Mouse (Mus musculus): ENCODE data around the gene Rasal1. TPM values are rescaled to one million over a fixed set of nuclear protein-coding genes. Genes with fewer than 3 reads are reported as not detected.

Gene Rasal1
- polyA plus RNA-seq, 1 experiment from 2014 or later = 0.60 TPM

GRCm38 (mm10) chr5:120674229-120675145, 25.9 kb downstream of the Rasal1 start:
- no peaks in the 10 kb centered on the region for H3K9me3 ChIP-seq
- no peak for DNase-seq (ENCODE audit: low spot score)
- 43% methylated on average over 21 of the region's 21 CpGs for WGBS
- H3K27ac ChIP-seq = no peak overlapping the region
- H3K36me3 ChIP-seq = no peaks in the 10 kb centered on the region
- H3K4me3 ChIP-seq = no peak overlapping the region
- H3K4me1 ChIP-seq = peaks cover 11% of the 10 kb centered on the region; the same call in 1 of the 2 replicates
- peaks cover 32% of the 10 kb centered on the region; the same call in 1 of the 2 replicates for H3K27me3 ChIP-seq (ENCODE audit: insufficient read depth, poor library complexity, severe bottlenecking)

GRCm38 (mm10) chr5:120677516-120677915, 28.9 kb downstream of the Rasal1 start:
- H3K4me3 ChIP-seq = no peak overlapping the region
- no peaks in the 10 kb centered on the region for H3K36me3 ChIP-seq
- peaks cover 29% of the 10 kb centered on the region for H3K4me1 ChIP-seq
- H3K27me3 ChIP-seq (ENCODE audit: insufficient read depth, poor library complexity, severe bottlenecking) = peaks cover 52% of the 10 kb centered on the region
- 16% methylated on average over 2 of the region's 2 CpGs for WGBS
- no peaks in the 10 kb centered on the region for H3K9me3 ChIP-seq
- no peak for DNase-seq (ENCODE audit: low spot score)
- no peak overlapping the region for H3K27ac ChIP-seq

- Histone ChIP-seq H3K9me3 (no peaks in the 10 kb centered on the region), H3K4me3 (peak overlapping the region; percentile 62), H3K36me3 (no peaks in the 10 kb centered on the region), H3K27me3 (ENCODE audit: insufficient read depth, poor library complexity, severe bottlenecking) (peaks cover 67% of the 10 kb centered on the region), H3K27ac (peak overlapping the region; percentile 74), H3K4me1 (peaks cover 30% of the 10 kb centered on the region)
- peak; percentile 95 for DNase-seq (ENCODE audit: low spot score)
- WGBS = 3% methylated on average over 24 of the region's 24 CpGs
Measured at GRCm38 (mm10) chr5:120679676-120680555, 31.3 kb downstream of the Rasal1 start.

GRCm38 (mm10) chr5:120680918-120681317, 32.3 kb downstream of the Rasal1 start:
- Histone ChIP-seq H3K9me3 (no peaks in the 10 kb centered on the region), H3K27ac (no peak overlapping the region), H3K27me3 (ENCODE audit: insufficient read depth, poor library complexity, severe bottlenecking) (peaks cover 70% of the 10 kb centered on the region), H3K4me3 (no peak overlapping the region), H3K4me1 (peaks cover 30% of the 10 kb centered on the region), H3K36me3 (no peaks in the 10 kb centered on the region)
- DNase-seq (ENCODE audit: low spot score) = no peak
- WGBS = 73% methylated on average over 18 of the region's 18 CpGs

- 13% methylated on average over 24 of the region's 24 CpGs for WGBS
- Histone ChIP-seq H3K9me3 (no peaks in the 10 kb centered on the region), H3K4me1 (peaks cover 30% of the 10 kb centered on the region), H3K36me3 (no peaks in the 10 kb centered on the region), H3K4me3 (no peak overlapping the region; the same call in 1 of the 2 replicates), H3K27ac (no peak overlapping the region), H3K27me3 (ENCODE audit: insufficient read depth, poor library complexity, severe bottlenecking) (peaks cover 74% of the 10 kb centered on the region)
- DNase-seq (ENCODE audit: low spot score) = no peak
Measured at GRCm38 (mm10) chr5:120682982-120683771, 34.6 kb downstream of the Rasal1 start.

- Histone ChIP-seq H3K4me1 (peaks cover 21% of the 10 kb centered on the region), H3K27me3 (ENCODE audit: insufficient read depth, poor library complexity, severe bottlenecking) (peaks cover 70% of the 10 kb centered on the region), H3K4me3 (no peak overlapping the region), H3K36me3 (no peaks in the 10 kb centered on the region), H3K9me3 (no peaks in the 10 kb centered on the region), H3K27ac (no peak overlapping the region)
- DNase-seq (ENCODE audit: low spot score) = no peak
- WGBS = 70% methylated on average over 8 of the region's 8 CpGs
Measured at GRCm38 (mm10) chr5:120685678-120686077, 37.1 kb downstream of the Rasal1 start.

GRCm38 (mm10) chr5:120686749-120687483, 38.3 kb downstream of the Rasal1 start:
- peaks cover 70% of the 10 kb centered on the region for H3K27me3 ChIP-seq (ENCODE audit: insufficient read depth, poor library complexity, severe bottlenecking)
- no peak overlapping the region for H3K4me3 ChIP-seq
- WGBS = 45% methylated on average over 6 of the region's 6 CpGs
- H3K27ac ChIP-seq = no peak overlapping the region
- H3K9me3 ChIP-seq = no peaks in the 10 kb centered on the region
- peaks cover 18% of the 10 kb centered on the region for H3K4me1 ChIP-seq
- H3K36me3 ChIP-seq = no peaks in the 10 kb centered on the region
- DNase-seq (ENCODE audit: low spot score) = no peak

GRCm38 (mm10) chr5:120687484-120687851, 38.9 kb downstream of the Rasal1 start:
- WGBS = 71% methylated on average over 3 of the region's 3 CpGs
- no peak overlapping the region for H3K4me3 ChIP-seq
- DNase-seq (ENCODE audit: low spot score) = no peak
- H3K9me3 ChIP-seq = no peaks in the 10 kb centered on the region
- H3K27me3 ChIP-seq (ENCODE audit: insufficient read depth, poor library complexity, severe bottlenecking) = peaks cover 70% of the 10 kb centered on the region
- H3K27ac ChIP-seq = no peak overlapping the region
- H3K36me3 ChIP-seq = no peaks in the 10 kb centered on the region
- peaks cover 13% of the 10 kb centered on the region for H3K4me1 ChIP-seq

- Histone ChIP-seq H3K36me3 (no peaks in the 10 kb centered on the region), H3K9me3 (no peaks in the 10 kb centered on the region), H3K27ac (no peak overlapping the region), H3K27me3 (ENCODE audit: insufficient read depth, poor library complexity, severe bottlenecking) (peaks cover 70% of the 10 kb centered on the region), H3K4me3 (no peak overlapping the region), H3K4me1 (peaks cover 9% of the 10 kb centered on the region)
- no peak for DNase-seq (ENCODE audit: low spot score)
- WGBS = 83% methylated on average over 5 of the region's 5 CpGs
Measured at GRCm38 (mm10) chr5:120687897-120688296, 39.3 kb downstream of the Rasal1 start.

GRCm38 (mm10) chr5:120688434-120688833, 39.8 kb downstream of the Rasal1 start:
- Histone ChIP-seq H3K36me3 (no peaks in the 10 kb centered on the region), H3K9me3 (no peaks in the 10 kb centered on the region), H3K4me3 (no peak overlapping the region), H3K4me1 (0 out of 2 replicates have a peak, but pooled peaks cover 4% of the 10 kb centered on the region), H3K27me3 (ENCODE audit: insufficient read depth, poor library complexity, severe bottlenecking) (peaks cover 70% of the 10 kb centered on the region), H3K27ac (no peak overlapping the region)
- no peak for DNase-seq (ENCODE audit: low spot score)
- WGBS = 23% methylated on average over 4 of the region's 4 CpGs

GRCm38 (mm10) chr5:120690417-120690816, 41.8 kb downstream of the Rasal1 start:
- Histone ChIP-seq H3K27ac (no peak overlapping the region), H3K4me3 (no peak overlapping the region), H3K4me1 (peaks cover 15% of the 10 kb centered on the region), H3K9me3 (no peaks in the 10 kb centered on the region), H3K36me3 (no peaks in the 10 kb centered on the region), H3K27me3 (ENCODE audit: insufficient read depth, poor library complexity, severe bottlenecking) (peaks cover 70% of the 10 kb centered on the region)
- 52% methylated on average over 4 of the region's 4 CpGs for WGBS
- DNase-seq (ENCODE audit: low spot score) = no peak

- Histone ChIP-seq H3K36me3 (no peaks in the 10 kb centered on the region), H3K27me3 (ENCODE audit: insufficient read depth, poor library complexity, severe bottlenecking) (peaks cover 72% of the 10 kb centered on the region), H3K9me3 (no peaks in the 10 kb centered on the region), H3K4me3 (no peak overlapping the region), H3K27ac (no peak overlapping the region), H3K4me1 (peaks cover 15% of the 10 kb centered on the region)
- DNase-seq (ENCODE audit: low spot score) = no peak
- WGBS = 69% methylated on average over 19 of the region's 19 CpGs
Measured at GRCm38 (mm10) chr5:120692034-120692433, 43.4 kb downstream of the Rasal1 start.
